In the genomic region with DNA sequence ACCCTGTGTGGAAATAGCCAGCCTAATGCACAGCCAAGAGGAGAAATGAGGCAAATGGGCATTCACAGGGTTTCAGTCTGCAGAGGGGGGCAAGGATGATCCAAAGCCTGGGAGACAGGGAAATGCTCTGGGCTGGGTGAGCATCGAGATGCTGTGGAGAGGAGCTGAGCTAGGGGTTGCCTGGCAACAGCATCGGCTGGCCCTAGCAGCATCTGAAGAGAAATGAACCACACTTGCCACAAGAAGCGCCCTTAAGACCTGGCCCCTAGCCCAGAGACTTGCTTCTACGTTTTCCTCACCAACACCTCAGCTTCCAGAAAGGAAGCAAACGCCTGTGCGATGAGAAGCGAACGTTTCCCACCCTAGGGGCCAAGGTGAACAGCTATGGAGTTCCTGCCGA, we compare ENCODE assay signal across 13 mouse cellular contexts. TPM values are rescaled to one million over a fixed set of nuclear protein-coding genes. Genes with fewer than 3 reads are reported as not detected.
DNase-seq lines count a peak whose midpoint lies in the region; ATAC-seq and TF ChIP-seq lines count a peak whose summit lies in the region.
"Had no signal": no experiment of that assay in that cellular context is flagged by ENCODE, and none has a peak within 500 bp of the region (broad histone marks: within the 10 kb centered on the region; RNA-seq: fewer than 3 reads in every experiment).

No protein-coding gene starts in this region.

- peaks cover 15% of the 10 kb centered on the region; the same call in 1 of the 2 replicates for H3K27me3 ChIP-seq in lung, postnatal 0 days (replicated peaks; ENCODE audit: insufficient read depth, low read length)
- H3K27me3 ChIP-seq in heart, embryonic 12.5 days (replicated peaks) = peaks cover 50% of the 10 kb centered on the region

- ATAC-seq in lung, postnatal 0 days = no peak
- ATAC-seq in heart, embryonic 12.5 days (ENCODE audit: insufficient number of reproducible peaks, low FRiP score) = no peak

- H3K9ac ChIP-seq in lung, postnatal 0 days (replicated peaks; ENCODE audit: low read depth) = no peak overlapping the region
- H3K9ac ChIP-seq in heart, embryonic 12.5 days = no peak overlapping the region
- H3K9ac ChIP-seq: kidney, embryonic 15.5 days had no signal

- DNase-seq in cerebellum, postnatal 10 days = peak; percentile 76 to 77
- DNase-seq in cerebellum, postnatal 25 days = no peak
- peak; percentile 37 to 43 for DNase-seq in left cerebral cortex, postnatal 25 days (ENCODE audit: low spot score in 2 of 2)
- DNase-seq in left cerebral cortex, adult 18-20 months (ENCODE audit: low spot score in 2 of 2) = no peak
- DNase-seq in lung, postnatal 0 days (ENCODE audit: low spot score) = peak; percentile 39
- peak; percentile 26 for DNase-seq in right cerebral cortex, adult 18-20 months
- no peak for DNase-seq in adrenal gland, adult 2 months
- DNase-seq: adrenal gland, postnatal 25 days; cerebellum, adult 18-20 months; gastrocnemius, postnatal 25 days; heart, postnatal 10 days had no signal

- H3K9me3 ChIP-seq in lung, postnatal 0 days (ENCODE audit: low read length) = no peaks in the 10 kb centered on the region
- no peaks in the 10 kb centered on the region for H3K9me3 ChIP-seq in heart, embryonic 12.5 days (replicated peaks)
- H3K9me3 ChIP-seq: kidney, embryonic 15.5 days had no signal

- no peak overlapping the region for H3K4me3 ChIP-seq in lung, postnatal 0 days (ENCODE audit: low read depth, low read length)
- no peak overlapping the region for H3K4me3 ChIP-seq in heart, embryonic 12.5 days
- H3K4me3 ChIP-seq: kidney, embryonic 15.5 days had no signal

- no peak overlapping the region for H3K4me2 ChIP-seq in lung, postnatal 0 days (replicated peaks; ENCODE audit: low read depth, low read length)
- no peak overlapping the region for H3K4me2 ChIP-seq in heart, embryonic 12.5 days
- H3K4me2 ChIP-seq: kidney, embryonic 15.5 days had no signal

- WGBS in lung, postnatal 0 days = 23% methylated on average over 9 of the region's 9 CpGs
- WGBS in heart, embryonic 12.5 days = 64% methylated on average over 9 of the region's 9 CpGs

- no peak for TF ChIP-seq EP300 in lung, postnatal 0 days (IDR thresholded peaks at IDR 0.05)

- no peaks in the 10 kb centered on the region for H3K4me1 ChIP-seq in lung, postnatal 0 days (ENCODE audit: insufficient read depth, low read depth, low read length)
- 0 out of 2 replicates have a peak, but pooled peaks cover 8% of the 10 kb centered on the region for H3K4me1 ChIP-seq in heart, embryonic 12.5 days (replicated peaks)

- H3K27ac ChIP-seq in lung, postnatal 0 days (ENCODE audit: low read length) = no peak overlapping the region
- no peak overlapping the region for H3K27ac ChIP-seq in heart, embryonic 12.5 days (ENCODE audit: poor library complexity, severe bottlenecking)
- H3K27ac ChIP-seq: kidney, embryonic 15.5 days had no signal

- no peaks in the 10 kb centered on the region for H3K36me3 ChIP-seq in lung, postnatal 0 days (ENCODE audit: insufficient read depth, low read length)
- H3K36me3 ChIP-seq in heart, embryonic 12.5 days = no peaks in the 10 kb centered on the region
- H3K36me3 ChIP-seq: kidney, embryonic 15.5 days had no signal

- intact Hi-C loops in left cerebral cortex, postnatal 25 days (cut with DNase I) = no loop called here

- TF ChIP-seq CTCF in lung, postnatal 0 days (IDR thresholded peaks at IDR 0.05) = no peak

RNA-seq across cellular contexts. Expression of a gene that starts 11.9 kb away (rescaled TPM):
- 1,000 to 10,000 TPM; 1,342 to 1,349 TPM for total RNA-seq in left cerebral cortex, postnatal 25 days (2021)
- total RNA-seq in left cerebral cortex, adult 18-20 months (2021) = 1,000 to 10,000 TPM; 1,463 to 1,514 TPM
- polyA plus RNA-seq in lung, postnatal 0 days (2015; fragmentation: Nextera tagmentation; extraction: Ambion mirVana) = 997 and 1,182 TPM in 2 replicates
- total RNA-seq in adrenal gland, adult 2 months (2021) = 1,000 to 10,000 TPM; 2,277 to 2,466 TPM
- polyA plus RNA-seq in adrenal gland, adult 2 months (2012; rRNA removed) = 10,700 and 12,163 TPM in 2 replicates
- 714 and 736 TPM in 2 replicates for polyA plus RNA-seq in heart, embryonic 12.5 days (2016; fragmentation: Nextera tagmentation; extraction: Ambion mirVana)

RNA-seq across cellular contexts. Expression of a gene that starts 44.1 kb away (rescaled TPM):
- 1 to 10 TPM; 2.3 to 2.9 TPM for total RNA-seq in left cerebral cortex, postnatal 25 days (2021)
- 1 to 10 TPM; 1.9 to 2.1 TPM for total RNA-seq in left cerebral cortex, adult 18-20 months (2021)
- 7.7 and 11.0 TPM in 2 replicates for polyA plus RNA-seq in lung, postnatal 0 days (2015; fragmentation: Nextera tagmentation; extraction: Ambion mirVana)
- 1 to 10 TPM; 1.7 to 6.1 TPM for total RNA-seq in adrenal gland, adult 2 months (2021)
- 0.31 and 0.37 TPM in 2 replicates for polyA plus RNA-seq in adrenal gland, adult 2 months (2012; rRNA removed)
- 83.9 and 97.4 TPM in 2 replicates for polyA plus RNA-seq in heart, embryonic 12.5 days (2016; fragmentation: Nextera tagmentation; extraction: Ambion mirVana)

Comparison
In these comparisons a context has a peak if more than half of its experiments do, and no peak if none do; other contexts are left out.
1. DNase-seq: peak in cerebellum, postnatal 10 days (2 of 2), left cerebral cortex, postnatal 25 days (2 of 2), lung, postnatal 0 days (single experiment) and right cerebral cortex, adult 18-20 months (single experiment); none in cerebellum, postnatal 25 days (0 of 2), left cerebral cortex, adult 18-20 months (0 of 2) and adrenal gland, adult 2 months (single experiment).